ENCODE assay signal across 9 mouse cellular contexts in genomic region chrX:162345497-162346143, GRCm38 (mm10).
DNase-seq lines count a peak whose midpoint lies in the region; ATAC-seq and TF ChIP-seq lines count a peak whose summit lies in the region.
"Had no signal": no experiment of that assay in that cellular context is flagged by ENCODE, and none has a peak within 500 bp of the region (broad histone marks: within the 10 kb centered on the region; RNA-seq: fewer than 3 reads in every experiment).

No protein-coding gene starts in this region.

- TF ChIP-seq CTCF in kidney, adult 2 months (conservative IDR thresholded peaks at IDR 0.05; ENCODE audit: insufficient read depth, insufficient read length, low read depth, low read length): no peak

- H3K4me3 ChIP-seq in kidney, adult 2 months (ENCODE audit: insufficient read depth, low read depth, low read length): no peak overlapping the region
- no peak overlapping the region for H3K4me3 ChIP-seq in kidney, embryonic 14.5 days (ENCODE audit: low read length)
- no peak overlapping the region for H3K4me3 ChIP-seq in heart, embryonic 15.5 days
- H3K4me3 ChIP-seq in intestine, embryonic 16.5 days (ENCODE audit: low read length): no peak overlapping the region
- H3K4me3 ChIP-seq: neural tube, embryonic 12.5 days had no signal

- no peaks in the 10 kb centered on the region for H3K9me3 ChIP-seq in kidney, embryonic 14.5 days (ENCODE audit: control insufficient read depth, low read length)
- H3K9me3 ChIP-seq in heart, embryonic 15.5 days (replicated peaks): no peaks in the 10 kb centered on the region
- H3K9me3 ChIP-seq in intestine, embryonic 16.5 days (ENCODE audit: control insufficient read depth, low read length): no peaks in the 10 kb centered on the region
- H3K9me3 ChIP-seq: neural tube, embryonic 12.5 days had no signal

- H3K27me3 ChIP-seq in kidney, adult 2 months (replicated peaks; ENCODE audit: control insufficient read depth, insufficient read depth, low read length): no peaks in the 10 kb centered on the region
- no peaks in the 10 kb centered on the region for H3K27me3 ChIP-seq in kidney, embryonic 14.5 days (ENCODE audit: control insufficient read depth, insufficient read depth, low read length)
- no peaks in the 10 kb centered on the region for H3K27me3 ChIP-seq in heart, embryonic 15.5 days
- no peaks in the 10 kb centered on the region for H3K27me3 ChIP-seq in intestine, embryonic 16.5 days (replicated peaks; ENCODE audit: control insufficient read depth, insufficient read depth, low read length)
- H3K27me3 ChIP-seq: neural tube, embryonic 12.5 days had no signal

- WGBS in kidney, adult 2 months: 43% methylated on average over 3 of the region's 3 CpGs
- WGBS in kidney, embryonic 14.5 days: 63% methylated on average over 3 of the region's 3 CpGs
- 30% methylated on average over 3 of the region's 3 CpGs for WGBS in heart, embryonic 15.5 days
- 68% methylated on average over 3 of the region's 3 CpGs for WGBS in intestine, embryonic 16.5 days

- no peak overlapping the region for H3K4me2 ChIP-seq in kidney, embryonic 14.5 days (replicated peaks; ENCODE audit: low read depth, low read length)
- peak overlapping the region; percentile 30 for H3K4me2 ChIP-seq in heart, embryonic 15.5 days
- no peak overlapping the region for H3K4me2 ChIP-seq in intestine, embryonic 16.5 days (ENCODE audit: low read depth, low read length)
- H3K4me2 ChIP-seq: neural tube, embryonic 12.5 days had no signal

- peak; percentile 51 for DNase-seq in kidney, adult 2 months
- DNase-seq in R1 (ENCODE audit: low read depth, low spot score): peak; percentile 20
- peak; percentile 3 for DNase-seq in cerebellum, adult 11 months
- no peak for DNase-seq in spleen, adult 12 weeks (ENCODE audit: low spot score)

- no peaks in the 10 kb centered on the region; the same call in 1 of the 2 replicates for H3K4me1 ChIP-seq in kidney, adult 2 months (ENCODE audit: control insufficient read depth, insufficient read depth, low read length)
- H3K4me1 ChIP-seq in kidney, embryonic 14.5 days (ENCODE audit: control insufficient read depth, insufficient read depth, low read length): no peaks in the 10 kb centered on the region
- peaks cover 5% of the 10 kb centered on the region; the same call in 1 of the 2 replicates for H3K4me1 ChIP-seq in heart, embryonic 15.5 days (replicated peaks)
- no peaks in the 10 kb centered on the region for H3K4me1 ChIP-seq in intestine, embryonic 16.5 days (ENCODE audit: control insufficient read depth, insufficient read depth, low read length)
- H3K4me1 ChIP-seq: neural tube, embryonic 12.5 days had no signal

- no peak overlapping the region for H3K9ac ChIP-seq in kidney, embryonic 14.5 days (ENCODE audit: low read depth, low read length)
- H3K9ac ChIP-seq in heart, embryonic 15.5 days: no peak overlapping the region
- H3K9ac ChIP-seq in intestine, embryonic 16.5 days (ENCODE audit: low read depth, low read length): no peak overlapping the region
- H3K9ac ChIP-seq: neural tube, embryonic 12.5 days had no signal

- TF ChIP-seq POLR2A in kidney, adult 2 months (IDR thresholded peaks at IDR 0.05; ENCODE audit: low read depth, low read length): no peak

- H3K36me3 ChIP-seq in kidney, adult 2 months (ENCODE audit: control insufficient read depth, insufficient read depth, low read length): no peaks in the 10 kb centered on the region
- H3K36me3 ChIP-seq in kidney, embryonic 14.5 days (ENCODE audit: control insufficient read depth, insufficient read depth, low read length): no peaks in the 10 kb centered on the region
- no peaks in the 10 kb centered on the region for H3K36me3 ChIP-seq in heart, embryonic 15.5 days
- H3K36me3 ChIP-seq in intestine, embryonic 16.5 days (ENCODE audit: control insufficient read depth, insufficient read depth, low read length): no peaks in the 10 kb centered on the region
- H3K36me3 ChIP-seq: neural tube, embryonic 12.5 days had no signal

- no peak for ATAC-seq in kidney, embryonic 14.5 days (ENCODE audit: low FRiP score, low TSS enrichment)
- peak; percentile 84 for ATAC-seq in heart, embryonic 15.5 days (replicated peaks; ENCODE audit: insufficient number of reproducible peaks, insufficient read depth, low FRiP score, low read depth)
- ATAC-seq in intestine, embryonic 16.5 days: no peak
- no peak for ATAC-seq in inflammation-experienced regulatory T-cells, adult 6 months

- H3K27ac ChIP-seq in kidney, adult 2 months (ENCODE audit: insufficient read depth, low read depth, low read length): no peak overlapping the region
- no peak overlapping the region for H3K27ac ChIP-seq in kidney, embryonic 14.5 days (ENCODE audit: low read depth, low read length)
- H3K27ac ChIP-seq in heart, embryonic 15.5 days: peak overlapping the region; percentile 74
- no peak overlapping the region for H3K27ac ChIP-seq in intestine, embryonic 16.5 days (ENCODE audit: low read length)
- H3K27ac ChIP-seq: neural tube, embryonic 12.5 days had no signal
